Mouse (Mus musculus): ENCODE measurements at regions not wholly inside any gene's neighbourhood (a gene's known extent, or its start where the extent isn't known, plus 50 kb on each side); places are given as distances from the start of the nearest gene placed in this dataset.

DNA sequence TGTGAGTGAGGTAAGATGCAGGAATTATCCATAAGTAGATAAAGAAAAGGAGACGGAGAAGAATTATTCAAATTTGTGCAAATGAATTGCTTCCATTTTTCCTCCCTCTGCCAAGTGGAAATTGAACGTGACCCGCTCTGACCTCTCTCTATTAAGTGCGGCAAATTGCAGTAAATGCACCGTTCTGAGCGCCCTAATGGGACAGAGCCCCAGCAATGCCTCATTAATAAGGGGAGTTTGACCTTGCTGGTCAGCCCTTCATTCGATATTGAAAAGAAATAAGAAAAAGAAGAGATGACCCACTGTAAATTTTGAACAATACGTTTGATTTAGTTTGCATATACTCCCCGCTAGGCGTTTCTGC, 137.0 kb downstream of the Gpat3 start:
- TF ChIP-seq POLR2A (IDR thresholded peaks at IDR 0.05; ENCODE audit: control insufficient read depth, extremely low read depth, insufficient read depth, low read length, poor library complexity) (no peak), CTCF (IDR thresholded peaks at IDR 0.05; ENCODE audit: borderline replicate concordance, control insufficient read depth, extremely low read depth, insufficient read depth, low read length, poor library complexity) (no peak)
- H3K27me3 ChIP-seq (ENCODE audit: control insufficient read depth, insufficient read depth, low read length) = no peaks in the 10 kb centered on the region
- H3K4me3 ChIP-seq (ENCODE audit: control insufficient read depth, insufficient read depth, low read length) = no peak overlapping the region
- H3K4me1 ChIP-seq (replicated peaks; ENCODE audit: control insufficient read depth, insufficient read depth, low read length) = no peaks in the 10 kb centered on the region
- no peaks in the 10 kb centered on the region for H3K36me3 ChIP-seq (ENCODE audit: control insufficient read depth, insufficient read depth, low read length)
- WGBS = 93% methylated on average over 10 of the region's 10 CpGs
- DNase-seq = no peak
- H3K27ac ChIP-seq (ENCODE audit: control insufficient read depth, insufficient read depth, low read length) = no peak overlapping the region

DNA sequence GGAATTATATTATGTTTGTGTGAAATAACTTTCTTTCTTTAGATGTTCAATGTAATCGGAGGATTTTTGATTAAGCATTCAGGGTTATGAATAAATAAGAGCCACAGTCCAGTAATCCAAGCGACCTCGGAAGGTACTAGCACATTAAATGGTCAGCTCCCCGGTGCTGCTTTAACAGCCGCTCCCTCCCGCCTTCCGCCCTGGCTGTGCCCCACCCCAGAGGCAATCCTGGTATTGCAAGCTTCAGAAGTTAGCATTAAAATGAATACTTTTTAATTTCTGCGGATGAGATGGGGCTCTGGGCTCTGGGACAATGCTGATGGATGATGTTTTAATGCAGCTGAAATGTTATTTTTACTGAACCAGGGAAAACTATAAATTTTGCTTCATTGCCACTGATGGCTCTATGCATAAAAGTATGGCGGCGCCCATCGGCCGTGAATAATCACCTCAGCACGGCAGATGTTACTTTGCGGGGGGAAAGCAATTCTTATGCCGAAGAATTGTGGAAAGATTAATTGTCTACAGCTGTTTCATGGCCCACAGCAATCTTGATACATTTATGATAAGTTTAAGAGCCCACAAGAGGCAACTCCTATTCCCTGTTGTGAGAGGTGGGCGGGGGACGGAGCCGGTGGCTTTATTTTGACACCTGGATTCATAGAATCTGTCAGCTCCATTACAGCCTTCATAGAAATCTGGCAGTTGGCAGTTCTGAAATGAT, 136.5 kb downstream of the Gpat3 start:
- 95% methylated on average over 18 of the region's 18 CpGs for WGBS

GRCm38 (mm10) chr5:100976736-100977135, 131.2 kb downstream of the Gpat3 start:
- Histone ChIP-seq H3K27ac (ENCODE audit: control insufficient read depth, insufficient read depth, low read length) (no peak overlapping the region), H3K4me1 (replicated peaks; ENCODE audit: control insufficient read depth, insufficient read depth, low read length) (no peaks in the 10 kb centered on the region), H3K36me3 (ENCODE audit: control insufficient read depth, insufficient read depth, low read length) (no peaks in the 10 kb centered on the region), H3K4me3 (ENCODE audit: control insufficient read depth, insufficient read depth, low read length) (no peak overlapping the region), H3K27me3 (ENCODE audit: control insufficient read depth, insufficient read depth, low read length) (no peaks in the 10 kb centered on the region)
- no peak for DNase-seq
- 85% methylated on average over 2 of the region's 2 CpGs for WGBS
- no peak for TF ChIP-seq CTCF (IDR thresholded peaks at IDR 0.05; ENCODE audit: borderline replicate concordance, control insufficient read depth, extremely low read depth, insufficient read depth, low read length, poor library complexity)
- no peak for TF ChIP-seq POLR2A (IDR thresholded peaks at IDR 0.05; ENCODE audit: control insufficient read depth, extremely low read depth, insufficient read depth, low read length, poor library complexity)

More for the DNA sequence above, 136.5 kb downstream of the Gpat3 start:
- no peaks in the 10 kb centered on the region for H3K27me3 ChIP-seq (ENCODE audit: control insufficient read depth, insufficient read depth, low read length)
- H3K4me1 ChIP-seq (replicated peaks; ENCODE audit: control insufficient read depth, insufficient read depth, low read length) = no peaks in the 10 kb centered on the region
- no peak overlapping the region for H3K4me3 ChIP-seq (ENCODE audit: control insufficient read depth, insufficient read depth, low read length)
- H3K27ac ChIP-seq (ENCODE audit: control insufficient read depth, insufficient read depth, low read length) = no peak overlapping the region
- no peak for DNase-seq
- TF ChIP-seq CTCF (IDR thresholded peaks at IDR 0.05; ENCODE audit: borderline replicate concordance, control insufficient read depth, extremely low read depth, insufficient read depth, low read length, poor library complexity) = no peak
- no peak for TF ChIP-seq POLR2A (IDR thresholded peaks at IDR 0.05; ENCODE audit: control insufficient read depth, extremely low read depth, insufficient read depth, low read length, poor library complexity)
- no peaks in the 10 kb centered on the region for H3K36me3 ChIP-seq (ENCODE audit: control insufficient read depth, insufficient read depth, low read length)

GRCm38 (mm10) chr5:100951210-100951609, 105.7 kb downstream of the Gpat3 start:
- no peaks in the 10 kb centered on the region for H3K36me3 ChIP-seq (ENCODE audit: control insufficient read depth, insufficient read depth, low read length)
- no peak for TF ChIP-seq CTCF (IDR thresholded peaks at IDR 0.05; ENCODE audit: borderline replicate concordance, control insufficient read depth, extremely low read depth, insufficient read depth, low read length, poor library complexity)
- no peak for TF ChIP-seq POLR2A (IDR thresholded peaks at IDR 0.05; ENCODE audit: control insufficient read depth, extremely low read depth, insufficient read depth, low read length, poor library complexity)
- H3K4me1 ChIP-seq (replicated peaks; ENCODE audit: control insufficient read depth, insufficient read depth, low read length) = no peaks in the 10 kb centered on the region
- no peaks in the 10 kb centered on the region; the same call in 1 of the 2 replicates for H3K27me3 ChIP-seq (ENCODE audit: control insufficient read depth, insufficient read depth, low read length)
- H3K27ac ChIP-seq (ENCODE audit: control insufficient read depth, insufficient read depth, low read length) = no peak overlapping the region
- DNase-seq = no peak
- WGBS = 84% methylated on average over 15 of the region's 15 CpGs
- H3K4me3 ChIP-seq (ENCODE audit: control insufficient read depth, insufficient read depth, low read length) = no peak overlapping the region
